Mouse (Mus musculus) embryonic facial prominence, embryonic 11.5 days (tissue): ENCODE data around the gene Gorasp1. TPM values are rescaled to one million over a fixed set of nuclear protein-coding genes. Genes with fewer than 3 reads are reported as not detected.

Experiments used
- ATAC-seq: fragments of 200-750 bp; cut with Nextera tagmentation; replicated peaks from 2 replicates; pipeline ENCODE4 v1.8.0; 2017; ENCODE audit warnings: low read depth; ENCODE audit not compliant: insufficient number of reproducible peaks, low FRiP score, low TSS enrichment
- DNase-seq: peaks from one replicate; pipeline ENCODE4 v3.0.0-alpha.2; 2015; ENCODE audit warnings: low spot score
- H3K27ac ChIP-seq: fragments of 300-500 bp; sonication (generic); replicated peaks from 2 replicates; pipeline ENCODE4 v1.5.1; 2014; ENCODE audit warnings: mild to moderate bottlenecking, low read depth, low read length, control low read depth
- H3K27me3 ChIP-seq: fragments of 300-500 bp; sonication (generic); 2 replicates; pipeline ENCODE4 v1.6.1; 2014; ENCODE audit warnings: mild to moderate bottlenecking, low read length, moderate library complexity, mixed read lengths; ENCODE audit not compliant: control insufficient read depth, insufficient read depth
- H3K36me3 ChIP-seq: fragments of 300-500 bp; sonication (generic); replicated peaks from 2 replicates; pipeline ENCODE4 v1.6.1; 2014; ENCODE audit warnings: low read depth, mild to moderate bottlenecking, low read length, moderate library complexity, mixed read lengths; ENCODE audit not compliant: control insufficient read depth, insufficient read depth
- H3K4me1 ChIP-seq: fragments of 300-500 bp; sonication (generic); 2 replicates; pipeline ENCODE4 v1.6.1; 2014; ENCODE audit warnings: low read length, mixed read lengths; ENCODE audit not compliant: control insufficient read depth, insufficient read depth
- H3K4me2 ChIP-seq: fragments of 300-500 bp; sonication (generic); 2 replicates; pipeline ENCODE4 v1.6.1; 2014; ENCODE audit warnings: low read depth, mild to moderate bottlenecking, control low read depth, low read length, moderate library complexity
- H3K4me3 ChIP-seq: fragments of 300-500 bp; sonication (generic); 2 replicates; pipeline ENCODE4 v1.5.1; 2014; ENCODE audit warnings: low read depth, low read length, control low read depth
- H3K9ac ChIP-seq: fragments of 300-500 bp; sonication (generic); replicated peaks from 2 replicates; pipeline ENCODE4 v1.6.1; 2014; ENCODE audit warnings: mild to moderate bottlenecking, control low read depth, low read length
- H3K9me3 ChIP-seq: fragments of 300-500 bp; sonication (generic); replicated peaks from 2 replicates; pipeline ENCODE4 v1.6.1; 2016; ENCODE audit warnings: mild to moderate bottlenecking, low read length, inconsistent platforms, mixed read lengths; ENCODE audit not compliant: control insufficient read depth
- WGBS: fragments of 180-500 bp; shearing (Covaris S2); extraction: QIAGEN DNeasy Blood & Tissue Kit; methylation state at CpG from one replicate; pipeline ENCODE4 v1.1.7; 2014; 5-methylcytosine and 5-hydroxymethylcytosine counted together
- polyA plus RNA-seq: library from polyadenylated mRNA; unstranded; fragments of >200 nt; fragmentation: Nextera tagmentation; extraction: Ambion mirVana; gene quantifications from 2 replicates; pipeline ENCODE4 v1.2.1, GENCODE M21; 2014

The Gorasp1 gene
- polyA plus RNA-seq, 1 experiment from 2014 or later, result 18.3 TPM

DNA sequence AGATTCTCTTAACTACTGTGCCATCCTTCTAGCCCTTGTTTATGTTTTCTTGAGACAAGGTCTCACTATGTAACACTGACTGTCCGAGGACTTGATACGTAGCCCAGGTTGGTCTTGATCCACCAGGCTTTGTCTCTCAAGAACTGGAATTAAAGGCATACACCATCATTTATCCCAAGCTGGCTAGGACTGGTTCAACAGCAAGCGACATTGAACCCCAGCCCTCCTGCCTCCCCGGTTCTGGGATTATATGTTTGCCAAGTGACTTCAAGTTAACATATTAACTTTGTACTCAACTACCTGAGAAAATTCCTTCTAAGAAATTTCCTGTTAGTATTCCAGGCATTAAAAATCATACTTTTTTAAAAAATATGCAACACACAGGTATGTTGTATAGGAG is 37.9 kb upstream of the Gorasp1 start:
- no peaks in the 10 kb centered on the region for H3K9me3 ChIP-seq
- WGBS, result 97% methylated on average over 4 of the region's 4 CpGs
- H3K4me3 ChIP-seq, result no peak overlapping the region
- H3K4me1 ChIP-seq, result peaks cover 4% of the 10 kb centered on the region; the same call in 1 of the 2 replicates
- H3K4me2 ChIP-seq, result no peak overlapping the region
- H3K9ac ChIP-seq, result no peak overlapping the region
- DNase-seq (no peak), ATAC-seq (no peak)
- no peaks in the 10 kb centered on the region for H3K27me3 ChIP-seq
- no peaks in the 10 kb centered on the region; the same call in none of the 2 replicates for H3K36me3 ChIP-seq
- H3K27ac ChIP-seq, result no peak overlapping the region

- H3K27me3 ChIP-seq, result no peaks in the 10 kb centered on the region
- H3K36me3 ChIP-seq, result no peaks in the 10 kb centered on the region; the same call in none of the 2 replicates
- H3K9me3 ChIP-seq, result no peaks in the 10 kb centered on the region
- H3K4me1 ChIP-seq, result peaks cover 4% of the 10 kb centered on the region; the same call in 1 of the 2 replicates
- no peak overlapping the region for H3K4me2 ChIP-seq
- 84% methylated on average over 5 of the region's 5 CpGs for WGBS
- H3K9ac ChIP-seq, result no peak overlapping the region
- H3K4me3 ChIP-seq, result no peak overlapping the region
- ATAC-seq (no peak), DNase-seq (no peak)
- no peak overlapping the region for H3K27ac ChIP-seq
Measured at GRCm38 (mm10) chr9:119974609-119975008, 37.2 kb upstream of the Gorasp1 start.

GRCm38 (mm10) chr9:119973869-119974520 is 36.6 kb upstream of the Gorasp1 start:
- H3K9me3 ChIP-seq, result no peaks in the 10 kb centered on the region
- ATAC-seq, result no peak
- DNase-seq, result no peak
- WGBS, result 92% methylated on average over 27 of the region's 27 CpGs
- no peak overlapping the region for H3K4me3 ChIP-seq
- H3K9ac ChIP-seq, result no peak overlapping the region
- H3K36me3 ChIP-seq, result no peaks in the 10 kb centered on the region; the same call in none of the 2 replicates
- H3K4me1 ChIP-seq, result peaks cover 4% of the 10 kb centered on the region; the same call in 1 of the 2 replicates
- no peak overlapping the region for H3K4me2 ChIP-seq
- H3K27ac ChIP-seq, result no peak overlapping the region
- H3K27me3 ChIP-seq, result no peaks in the 10 kb centered on the region

DNA sequence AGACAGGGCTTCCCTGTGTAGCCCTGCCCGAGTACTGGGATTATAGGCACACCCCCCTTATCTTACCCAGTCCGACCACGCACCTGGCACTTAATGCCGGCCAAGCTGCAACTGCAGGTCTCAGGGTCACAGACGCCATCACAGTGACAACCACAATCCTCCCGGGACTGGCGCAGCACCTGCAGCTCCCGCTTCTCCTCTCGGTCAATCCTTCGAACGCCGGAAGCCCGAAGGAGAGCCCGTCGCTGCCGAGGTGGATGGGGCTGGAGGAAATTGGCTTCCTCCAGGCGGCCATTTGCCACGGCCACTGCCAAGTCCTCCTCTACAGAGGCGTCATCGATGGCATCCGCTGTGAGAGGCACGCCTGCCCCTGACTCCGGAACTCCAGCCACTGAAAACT is 35.9 kb upstream of the Gorasp1 start:
- H3K4me2 ChIP-seq, result no peak overlapping the region
- no peak overlapping the region for H3K4me3 ChIP-seq
- no peak overlapping the region for H3K9ac ChIP-seq
- H3K36me3 ChIP-seq, result no peaks in the 10 kb centered on the region; the same call in none of the 2 replicates
- 95% methylated on average over 23 of the region's 23 CpGs for WGBS
- ATAC-seq, result no peak
- H3K4me1 ChIP-seq, result peaks cover 4% of the 10 kb centered on the region; the same call in 1 of the 2 replicates
- H3K27ac ChIP-seq, result no peak overlapping the region
- DNase-seq, result no peak
- no peaks in the 10 kb centered on the region for H3K9me3 ChIP-seq
- no peaks in the 10 kb centered on the region for H3K27me3 ChIP-seq

DNA sequence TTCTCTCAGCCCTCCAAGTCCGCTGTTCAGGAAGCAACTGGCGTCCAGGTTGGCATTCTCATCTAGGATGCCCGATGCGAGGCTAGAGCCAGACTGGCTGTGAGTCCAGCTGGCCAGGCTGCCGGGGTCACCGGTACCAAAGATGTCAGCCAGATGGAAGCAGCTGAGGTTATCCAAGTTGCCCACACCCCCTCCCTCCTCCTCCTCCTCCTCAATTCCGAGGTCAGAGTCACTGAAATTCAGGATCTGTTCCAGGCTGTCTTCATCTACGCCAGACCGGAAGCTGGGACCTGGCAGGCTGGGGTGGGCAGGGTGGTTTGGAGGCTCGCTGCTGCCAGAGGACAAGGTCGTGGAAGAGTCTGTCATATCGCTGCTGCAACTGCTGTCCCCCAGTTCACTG is 35.2 kb upstream of the Gorasp1 start:
- H3K4me1 ChIP-seq, result no peaks in the 10 kb centered on the region
- no peak overlapping the region for H3K27ac ChIP-seq
- no peaks in the 10 kb centered on the region for H3K9me3 ChIP-seq
- no peak overlapping the region for H3K4me3 ChIP-seq
- no peak for DNase-seq
- ATAC-seq, result no peak
- WGBS, result 91% methylated on average over 12 of the region's 12 CpGs
- no peak overlapping the region for H3K9ac ChIP-seq
- H3K4me2 ChIP-seq, result no peak overlapping the region
- H3K36me3 ChIP-seq, result no peaks in the 10 kb centered on the region; the same call in none of the 2 replicates
- H3K27me3 ChIP-seq, result no peaks in the 10 kb centered on the region

DNA sequence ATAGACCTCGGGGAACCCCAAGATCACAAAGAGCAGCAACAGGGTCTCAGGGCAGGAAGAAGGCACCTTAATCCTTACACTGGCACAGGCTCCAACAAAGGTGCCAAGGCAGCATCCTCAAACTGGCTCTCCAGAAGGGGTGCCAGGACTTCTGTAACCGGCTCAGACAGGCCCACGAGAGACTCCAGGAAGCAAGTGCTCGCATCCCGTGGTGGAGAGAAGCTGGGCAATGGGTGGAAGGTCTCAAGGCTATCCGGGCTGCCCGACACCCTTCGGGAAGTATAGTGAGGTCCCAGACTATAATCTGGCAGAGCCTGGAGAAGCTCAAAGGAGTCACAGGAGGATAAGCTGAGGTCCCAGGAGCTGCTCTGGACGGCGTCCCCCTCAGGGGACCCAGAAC is 34.8 kb upstream of the Gorasp1 start:
- DNase-seq (no peak), ATAC-seq (no peak)
- H3K9ac ChIP-seq, result no peak overlapping the region
- no peak overlapping the region for H3K27ac ChIP-seq
- no peaks in the 10 kb centered on the region for H3K9me3 ChIP-seq
- no peaks in the 10 kb centered on the region for H3K27me3 ChIP-seq
- no peak overlapping the region for H3K4me2 ChIP-seq
- 89% methylated on average over 10 of the region's 10 CpGs for WGBS
- H3K36me3 ChIP-seq, result no peaks in the 10 kb centered on the region; the same call in none of the 2 replicates
- H3K4me3 ChIP-seq, result no peak overlapping the region
- no peaks in the 10 kb centered on the region for H3K4me1 ChIP-seq

DNA sequence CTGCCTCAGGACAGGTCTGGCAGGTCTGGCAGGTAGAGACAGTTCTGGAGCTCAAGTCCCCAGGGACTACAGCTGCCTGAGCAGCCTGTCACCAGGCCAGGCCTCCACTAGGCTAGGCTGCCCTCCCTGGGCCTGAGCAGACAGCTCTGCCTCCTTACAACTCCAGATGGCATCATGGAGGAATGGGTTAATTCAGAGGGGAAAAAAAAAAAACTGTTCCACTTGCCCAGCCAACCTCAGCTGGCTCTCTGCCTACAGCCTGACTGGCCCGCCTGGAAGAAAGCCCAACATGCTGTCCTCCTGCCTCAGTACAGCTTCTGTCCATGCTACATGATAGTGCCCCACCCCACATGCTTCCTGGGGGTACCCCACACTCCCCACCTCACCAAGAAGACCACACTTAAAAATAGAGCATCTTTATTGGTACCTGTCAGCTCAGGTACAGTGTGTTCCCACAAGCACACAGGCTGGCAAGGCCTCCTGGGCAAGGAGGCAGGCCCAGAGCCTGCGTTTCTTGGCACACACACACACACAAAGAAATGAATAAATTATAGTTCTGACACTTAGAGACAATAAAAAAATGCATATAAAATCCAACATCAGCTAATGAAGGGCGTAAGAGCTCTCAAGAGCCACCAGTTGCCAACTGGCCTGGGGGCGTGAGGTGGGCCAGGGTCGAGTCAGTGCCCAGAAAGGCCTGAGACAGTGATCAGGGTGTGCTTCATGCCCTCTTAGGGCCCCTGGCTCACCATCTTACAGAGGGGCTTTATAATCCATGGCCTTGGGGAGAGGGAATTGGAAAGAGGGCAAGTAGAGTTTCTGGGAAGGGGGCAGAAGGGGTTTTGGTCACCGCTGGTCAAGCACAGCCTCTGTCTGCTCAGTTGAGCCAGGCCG is 33.6 kb upstream of the Gorasp1 start:
- H3K27ac ChIP-seq, result no peak overlapping the region
- DNase-seq (no peak), ATAC-seq (no peak)

DNA sequence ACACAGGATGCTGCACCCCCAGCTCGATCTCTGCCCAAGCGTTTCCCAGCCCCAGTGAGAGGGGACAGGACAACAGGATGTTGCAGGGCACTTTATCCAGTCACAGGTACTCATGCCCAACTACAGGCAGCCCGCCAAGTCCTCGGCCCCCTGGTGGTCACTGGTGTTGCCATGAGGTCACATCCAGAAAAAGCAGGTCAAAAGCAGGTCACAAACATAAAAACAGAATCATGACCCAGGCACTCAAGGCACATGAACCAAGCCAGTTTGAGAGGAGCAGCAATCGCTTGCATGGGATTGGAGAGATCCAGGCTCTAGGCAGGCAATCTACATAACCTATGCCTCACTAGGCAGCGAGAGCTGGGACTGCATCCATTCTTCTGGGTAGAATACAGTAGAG is 32.9 kb upstream of the Gorasp1 start:
- Histone ChIP-seq H3K9ac (no peak overlapping the region), H3K9me3 (no peaks in the 10 kb centered on the region), H3K4me3 (no peak overlapping the region), H3K36me3 (no peaks in the 10 kb centered on the region; the same call in none of the 2 replicates), H3K4me1 (no peaks in the 10 kb centered on the region), H3K27ac (no peak overlapping the region), H3K27me3 (no peaks in the 10 kb centered on the region), H3K4me2 (no peak overlapping the region)
- ATAC-seq (no peak), DNase-seq (no peak)
- WGBS, result 44% methylated on average over 6 of the region's 6 CpGs

More for the DNA sequence above, 33.6 kb upstream of the Gorasp1 start:
- no peaks in the 10 kb centered on the region for H3K9me3 ChIP-seq
- WGBS, result 91% methylated on average over 7 of the region's 7 CpGs
- H3K4me2 ChIP-seq, result no peak overlapping the region
- no peaks in the 10 kb centered on the region for H3K4me1 ChIP-seq
- H3K27me3 ChIP-seq, result no peaks in the 10 kb centered on the region
- no peak overlapping the region for H3K4me3 ChIP-seq
- no peaks in the 10 kb centered on the region; the same call in none of the 2 replicates for H3K36me3 ChIP-seq
- no peak overlapping the region for H3K9ac ChIP-seq
